Mouse (Mus musculus): ENCODE measurements at regions not wholly inside any gene's neighbourhood (a gene's known extent, or its start where the extent isn't known, plus 50 kb on each side); places are given as distances from the start of the nearest gene placed in this dataset.
A peak's percentile ranks its signal among the peaks of the same experiment; 100 is the strongest.

GRCm38 (mm10) chr4:101340741-101341140, 75.7 kb upstream of the Jak1 start:
- DNase-seq = no peak

DNA sequence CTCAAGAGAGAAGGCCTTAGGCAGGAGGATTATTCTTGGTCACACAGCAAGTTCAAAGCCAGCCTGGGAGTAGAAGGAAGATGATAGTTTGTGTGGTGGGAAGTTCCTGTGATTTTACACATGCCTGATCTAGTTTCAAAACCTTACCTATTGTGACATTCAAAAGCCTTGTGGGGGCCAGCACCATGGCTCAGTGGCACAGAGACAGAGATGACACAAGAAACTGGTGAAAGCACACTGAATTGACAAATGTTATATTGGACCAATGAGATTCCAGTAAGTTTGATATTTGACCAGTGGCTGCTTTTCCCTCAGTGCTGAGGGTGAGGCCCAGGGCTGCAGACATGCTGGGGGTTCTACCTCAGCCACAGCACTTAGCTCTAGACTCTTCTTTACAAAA, 73.1 kb upstream of the Jak1 start:
- DNase-seq = no peak

DNA sequence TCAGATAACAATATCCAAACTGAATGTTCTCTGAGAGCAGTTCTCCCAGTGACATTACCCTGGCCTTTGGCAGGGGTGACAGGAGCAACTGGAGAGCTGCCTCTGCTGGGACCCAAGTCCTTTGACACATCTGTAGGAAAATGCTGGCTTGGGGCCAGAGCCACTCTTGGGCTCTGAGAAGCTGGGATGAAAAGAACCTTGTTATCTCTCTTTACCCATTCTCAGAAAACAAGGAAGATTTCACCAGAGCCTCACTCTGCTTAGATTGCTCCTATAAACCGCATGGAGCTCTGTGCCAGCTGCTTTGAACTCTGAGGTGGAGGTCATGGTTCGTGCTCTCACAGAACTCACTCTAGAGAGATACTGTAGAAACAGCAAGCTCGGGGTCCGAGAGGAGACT, 71.7 kb upstream of the Jak1 start:
- no peak for DNase-seq

DNA sequence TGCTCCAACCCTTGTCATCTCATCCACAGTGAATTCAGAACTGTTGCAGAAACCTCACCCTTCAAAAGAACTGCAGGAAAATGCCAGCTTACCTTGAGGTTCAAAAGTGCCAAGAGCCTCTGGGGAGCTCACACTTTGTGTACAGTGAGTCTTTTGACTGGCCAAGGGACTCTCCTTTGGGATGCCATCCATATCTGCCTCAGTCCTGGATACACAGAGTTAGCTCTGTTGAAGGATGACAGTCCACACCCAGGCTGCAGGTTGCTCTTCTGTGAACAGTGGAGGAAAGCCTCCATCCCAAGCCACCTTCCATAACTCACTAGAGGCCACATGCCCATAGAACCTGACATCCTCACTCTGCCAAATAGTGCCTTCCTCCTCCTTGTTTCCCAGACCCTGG, 71.3 kb upstream of the Jak1 start:
- no peak for DNase-seq

GRCm38 (mm10) chr4:101333868-101334267, 68.8 kb upstream of the Jak1 start:
- no peak for DNase-seq

GRCm38 (mm10) chr4:101333036-101333435, 68.0 kb upstream of the Jak1 start:
- DNase-seq = peak; percentile 41

GRCm38 (mm10) chr4:101331231-101331630, 66.1 kb upstream of the Jak1 start:
- DNase-seq = no peak

DNA sequence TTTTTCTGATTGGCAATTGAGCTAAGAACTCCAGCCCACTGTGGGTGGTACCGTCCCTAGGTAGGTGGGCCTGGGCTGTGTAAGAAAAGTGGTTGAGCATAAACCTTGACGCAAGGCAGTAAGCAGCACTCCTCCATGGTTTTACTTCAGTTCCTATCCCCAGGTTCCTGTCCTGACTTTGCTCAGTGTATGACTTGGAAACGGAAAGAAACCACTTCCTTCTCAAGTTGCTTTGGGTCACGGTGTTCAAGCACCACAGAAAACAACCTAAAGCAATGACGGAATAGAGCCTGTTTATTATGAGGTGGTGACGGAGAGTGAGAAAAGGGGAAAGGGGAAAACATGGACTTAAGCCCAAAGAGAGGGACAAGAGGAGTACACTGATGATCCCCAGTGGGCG, 64.0 kb upstream of the Jak1 start:
- DNase-seq = no peak

DNA sequence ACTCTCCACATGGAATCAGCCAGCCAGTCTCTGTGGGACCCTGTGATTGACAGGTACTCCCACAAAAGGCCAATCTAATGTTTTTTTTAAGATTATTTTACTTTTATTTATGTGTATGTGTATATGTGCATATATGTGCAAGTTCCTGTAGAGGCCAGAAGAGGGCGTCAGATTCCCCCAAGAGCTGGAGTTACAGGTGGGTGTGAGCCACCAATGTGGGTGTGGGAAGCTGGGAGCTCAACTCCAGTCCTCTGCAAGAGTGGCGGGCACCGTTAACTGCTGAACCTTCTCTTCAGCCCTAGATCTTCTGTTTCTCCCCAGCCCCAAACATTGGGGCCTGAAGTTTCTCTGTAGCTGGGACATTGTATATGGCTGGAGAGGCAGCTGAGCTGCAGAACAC, 61.0 kb upstream of the Jak1 start:
- DNase-seq = no peak

GRCm38 (mm10) chr4:101321731-101322130, 56.6 kb upstream of the Jak1 start:
- no peak for DNase-seq

GRCm38 (mm10) chr4:101320587-101320986, 55.5 kb upstream of the Jak1 start:
- DNase-seq = peak; percentile 34

DNA sequence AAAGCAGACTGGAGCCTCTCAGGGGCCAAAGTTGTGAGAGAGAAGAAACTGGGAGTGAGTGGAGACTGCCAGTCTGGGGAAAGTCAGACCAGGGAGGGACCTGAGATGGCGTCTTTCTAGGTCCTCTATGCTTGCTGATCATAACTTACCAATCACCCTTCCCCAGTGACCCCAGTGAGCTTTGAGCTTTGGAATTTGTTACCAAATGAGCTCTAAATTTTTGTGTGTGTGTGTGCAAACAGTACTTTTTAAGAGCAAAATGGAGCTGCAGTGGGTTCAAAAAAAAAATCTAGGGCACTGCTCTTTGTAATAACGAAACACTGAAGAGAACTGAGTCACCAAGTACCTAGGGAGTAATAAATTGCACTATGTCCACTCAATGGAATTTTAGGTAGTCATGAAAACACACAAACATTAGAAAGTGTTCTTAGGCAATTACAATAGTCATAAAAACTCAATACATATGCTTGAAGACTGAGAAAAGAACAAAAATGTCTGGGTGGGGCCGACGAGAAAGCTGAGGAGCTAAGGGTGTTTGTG, 54.7 kb upstream of the Jak1 start:
- DNase-seq = no peak

- no peak for DNase-seq
Measured at GRCm38 (mm10) chr4:101318836-101319235, 53.8 kb upstream of the Jak1 start.

- no peak for DNase-seq
Measured at GRCm38 (mm10) chr4:101316061-101316460, 51.0 kb upstream of the Jak1 start.

All from kidney, postnatal 14 days (tissue).